Mouse (Mus musculus) neural tube, embryonic 10.5 days (tissue): Measurements from ENCODE around the gene Clpp.

ENCODE experiments used
- DNase-seq: peaks from one replicate; pipeline ENCODE4 v3.0.0-alpha.2; 2017; ENCODE audit warnings: low spot score; ENCODE audit errors: extremely low spot score

Gene Clpp

DNA sequence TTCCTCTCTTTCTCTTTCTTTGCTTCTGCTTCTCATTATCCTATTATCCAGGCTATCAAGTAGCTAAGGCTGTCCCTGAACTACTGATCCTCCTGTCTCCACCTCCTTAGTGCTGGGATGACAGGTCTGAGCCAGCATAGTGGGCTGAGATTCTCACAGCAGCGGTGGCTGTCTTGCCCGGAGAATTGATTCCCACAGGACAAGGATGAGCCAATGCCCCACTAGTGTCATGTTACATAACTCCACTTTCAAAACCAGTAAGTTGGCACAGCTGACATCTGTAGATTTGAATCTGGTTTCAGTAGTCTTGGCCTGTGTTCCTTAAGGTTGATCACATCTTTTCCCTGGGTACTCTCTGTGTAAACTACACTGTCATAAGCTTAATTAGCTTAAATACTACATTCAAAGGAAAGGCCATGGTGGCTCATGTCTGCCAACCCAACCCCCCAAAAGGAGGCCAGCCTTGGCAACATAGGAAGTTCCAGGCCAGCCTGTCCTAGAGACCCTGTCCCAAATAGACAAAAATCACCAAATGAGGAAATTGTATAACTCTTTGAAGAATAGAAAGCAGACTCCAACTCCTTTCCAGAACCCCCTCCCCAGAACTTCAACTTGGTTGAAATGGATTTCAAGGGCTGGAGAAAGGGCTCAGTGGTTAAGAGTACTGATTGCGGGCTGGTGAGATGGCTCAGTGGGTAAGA, 3.9 kb upstream of the Clpp start:
- no peak for DNase-seq

DNA sequence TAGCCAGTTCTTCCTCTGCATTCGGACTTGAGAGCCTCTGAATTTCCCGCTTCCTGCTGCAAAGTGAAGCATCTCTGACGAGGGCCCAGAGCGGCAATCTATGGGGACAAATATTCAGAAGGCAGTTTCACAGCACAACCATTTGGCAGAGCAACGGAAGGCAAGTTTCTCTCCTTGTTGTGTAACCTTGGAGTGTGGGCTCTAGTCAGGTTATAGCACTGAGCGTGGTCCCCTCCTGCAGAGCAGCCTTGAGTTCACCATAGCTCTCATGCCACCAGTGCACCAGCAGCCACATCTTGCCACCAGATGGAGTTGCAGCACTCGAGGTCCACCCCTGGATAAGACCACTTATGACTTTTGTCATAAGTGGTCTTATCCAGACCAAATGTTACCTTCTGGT, 1.7 kb upstream of the Clpp start:
- no peak for DNase-seq

DNA sequence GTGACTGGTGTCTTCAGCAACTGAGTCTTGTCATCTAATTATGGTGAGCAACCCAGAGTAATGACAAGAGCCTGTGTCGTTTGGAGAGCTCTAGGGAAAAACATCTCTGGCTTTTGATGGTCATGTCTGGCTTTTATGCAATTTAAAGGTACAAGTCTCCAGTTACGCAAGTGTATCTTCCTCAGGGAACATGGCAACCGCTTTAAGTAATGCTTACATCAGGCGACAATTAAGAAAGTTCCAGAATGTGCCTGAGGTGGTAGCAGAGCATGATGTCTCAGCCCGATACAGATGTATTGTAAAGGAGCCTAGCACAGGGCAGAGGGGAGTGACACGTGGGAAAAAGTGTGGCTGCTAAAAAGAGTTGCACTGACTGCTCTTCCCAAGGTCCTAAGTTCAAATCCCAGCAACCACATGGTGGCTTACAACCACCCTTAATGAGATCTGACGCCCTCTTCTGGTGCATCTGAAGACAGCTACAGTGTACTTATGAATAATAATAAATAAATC, 1.1 kb upstream of the Clpp start:
- DNase-seq, result no peak

DNA sequence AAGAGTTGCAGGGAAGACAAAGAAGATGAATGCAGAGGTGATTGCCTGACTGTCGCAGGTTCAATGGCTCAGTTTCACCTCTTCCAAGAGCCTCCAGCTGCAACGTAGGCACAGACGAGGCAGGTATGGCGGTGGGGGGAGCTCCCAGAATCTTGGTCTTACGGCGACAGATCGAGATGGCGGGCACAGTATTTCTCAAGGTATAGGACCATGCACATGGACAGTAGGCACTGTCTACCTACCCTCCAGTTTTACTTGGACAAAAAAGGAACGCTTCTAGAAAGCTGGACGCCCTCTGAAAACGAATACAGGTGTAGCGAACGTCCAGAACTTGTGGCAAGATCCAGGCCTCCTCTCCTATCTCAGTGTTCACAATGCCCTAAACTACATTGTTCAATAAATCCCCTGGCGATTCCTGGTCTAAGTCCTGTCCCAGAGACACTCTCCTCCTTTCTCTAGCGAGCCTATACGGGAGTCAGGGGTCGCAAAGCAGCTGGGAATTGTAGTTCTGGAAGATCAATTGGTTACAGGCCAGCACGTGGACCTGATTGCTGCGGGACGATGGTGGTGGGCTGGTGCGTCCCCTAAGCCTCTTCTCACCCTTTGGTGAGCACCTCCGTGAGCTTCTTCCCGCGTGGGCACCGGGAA, 514 bp upstream of the Clpp start:
- no peak for DNase-seq

DNA sequence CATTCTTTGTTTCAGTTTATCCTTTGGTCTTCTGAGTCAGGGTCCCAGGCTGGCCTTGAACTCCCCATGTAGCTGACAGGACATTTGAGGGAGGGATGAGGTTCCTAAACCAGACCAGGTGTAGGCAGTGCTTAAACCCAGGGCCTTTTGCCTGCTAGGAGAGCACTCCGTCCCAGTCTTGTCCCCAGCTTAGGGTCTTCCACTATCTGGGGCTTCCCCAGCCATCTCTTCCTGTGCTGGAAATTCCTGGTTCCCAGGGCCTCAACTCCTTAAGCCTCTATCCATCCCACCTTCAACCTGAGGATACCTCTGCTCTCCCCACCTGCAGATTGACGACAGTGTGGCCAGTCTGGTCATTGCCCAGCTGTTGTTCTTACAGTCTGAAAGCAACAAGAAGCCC, 861 bp downstream of the Clpp start:
- DNase-seq, result no peak

DNA sequence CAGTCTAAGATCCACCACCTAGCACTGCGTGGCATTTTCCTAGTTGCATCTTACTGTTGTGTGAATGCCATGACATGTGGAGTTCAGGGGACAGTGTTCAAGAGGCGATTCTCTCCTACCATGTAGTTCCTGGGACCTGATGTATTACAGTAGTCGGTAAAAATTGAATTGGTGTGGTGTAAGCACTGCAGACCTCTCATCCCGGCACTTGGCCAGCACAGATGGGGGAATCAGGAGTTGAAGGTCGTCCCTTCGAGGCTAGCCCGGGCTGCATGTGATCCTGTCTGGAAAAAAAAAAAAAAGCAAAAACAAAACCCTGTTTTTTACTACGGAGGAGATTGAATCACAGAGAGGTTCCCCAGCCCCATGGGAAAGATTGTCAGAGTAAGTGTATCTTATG, 4.9 kb downstream of the Clpp start:
- DNase-seq, result no peak

DNA sequence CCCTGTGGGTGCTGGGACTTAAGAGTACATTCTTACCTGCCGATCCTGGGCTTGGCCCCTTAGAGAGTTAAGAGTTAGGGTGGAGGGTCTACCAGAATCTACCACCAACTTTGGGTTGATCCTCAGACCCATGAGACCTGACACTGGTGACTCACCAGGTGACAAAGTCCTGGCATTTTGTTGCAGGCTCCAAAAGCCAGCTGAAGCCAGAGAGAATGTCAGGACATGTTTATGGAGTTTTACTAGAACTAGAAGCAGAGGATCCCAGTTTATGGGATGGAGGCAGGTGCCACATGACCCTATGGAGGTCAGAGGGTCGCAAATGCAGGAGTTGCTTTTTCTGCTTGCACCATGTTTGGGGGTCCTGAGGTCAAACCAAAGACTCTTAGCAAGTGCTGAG, 6.4 kb downstream of the Clpp start:
- DNase-seq, result no peak

DNA sequence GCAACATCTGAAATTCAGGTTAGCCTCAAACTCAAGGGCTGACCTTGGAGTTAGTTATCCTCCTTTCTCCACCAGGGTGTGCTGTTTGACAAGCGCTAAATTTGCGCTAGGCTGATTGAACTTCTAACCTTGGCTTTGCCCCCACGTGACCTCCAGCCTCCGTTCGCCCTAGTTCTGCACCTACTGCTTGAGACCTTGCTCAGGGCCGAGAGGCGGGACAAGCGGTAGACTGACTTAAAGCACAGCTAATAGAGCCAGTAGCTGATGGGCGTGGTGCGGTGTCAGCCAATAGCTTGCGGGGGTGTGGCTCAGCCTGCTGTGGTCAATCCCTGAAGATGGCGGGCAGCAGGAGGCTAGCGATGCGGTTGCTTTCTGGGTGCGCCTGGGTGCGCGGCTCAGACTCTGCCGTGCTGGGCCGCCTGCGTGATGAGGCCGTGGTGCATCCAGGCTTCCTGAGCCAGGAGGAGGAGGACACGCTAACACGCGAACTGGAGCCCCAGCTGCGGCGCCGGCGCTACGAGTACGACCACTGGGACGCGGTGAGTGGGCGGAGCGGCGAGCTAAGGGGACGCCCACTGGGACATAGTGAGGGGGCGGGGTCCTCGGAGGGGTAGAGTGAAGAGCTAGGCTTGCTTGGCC, 7.0 kb downstream of the Clpp start, which contains the start of gene Alkbh7:
Alkbh7 (plus strand) TSS at position 311 of the 639 bp plus-strand sequence.
- peak; percentile 93 for DNase-seq

DNA sequence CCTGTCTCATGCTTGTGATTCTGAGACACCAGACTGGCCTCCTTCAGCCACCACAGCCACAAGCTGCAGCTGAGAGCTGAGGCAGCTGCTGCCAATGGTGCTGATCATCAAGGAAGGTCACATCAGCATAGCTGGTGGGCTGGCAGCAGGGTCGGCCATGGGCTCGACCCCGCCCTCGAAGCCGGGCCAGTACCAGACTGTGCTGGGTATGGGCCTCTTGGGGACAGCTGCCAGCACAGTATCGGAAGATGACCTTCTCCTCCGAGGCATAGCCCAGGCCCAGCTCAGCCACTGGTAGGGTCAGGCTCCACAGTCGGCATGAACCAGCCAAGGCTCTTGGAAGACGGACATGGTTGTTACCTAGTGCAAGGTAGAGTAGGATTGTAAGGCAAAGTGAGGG, 9.3 kb downstream of the Clpp start:
- DNase-seq, result no peak

DNA sequence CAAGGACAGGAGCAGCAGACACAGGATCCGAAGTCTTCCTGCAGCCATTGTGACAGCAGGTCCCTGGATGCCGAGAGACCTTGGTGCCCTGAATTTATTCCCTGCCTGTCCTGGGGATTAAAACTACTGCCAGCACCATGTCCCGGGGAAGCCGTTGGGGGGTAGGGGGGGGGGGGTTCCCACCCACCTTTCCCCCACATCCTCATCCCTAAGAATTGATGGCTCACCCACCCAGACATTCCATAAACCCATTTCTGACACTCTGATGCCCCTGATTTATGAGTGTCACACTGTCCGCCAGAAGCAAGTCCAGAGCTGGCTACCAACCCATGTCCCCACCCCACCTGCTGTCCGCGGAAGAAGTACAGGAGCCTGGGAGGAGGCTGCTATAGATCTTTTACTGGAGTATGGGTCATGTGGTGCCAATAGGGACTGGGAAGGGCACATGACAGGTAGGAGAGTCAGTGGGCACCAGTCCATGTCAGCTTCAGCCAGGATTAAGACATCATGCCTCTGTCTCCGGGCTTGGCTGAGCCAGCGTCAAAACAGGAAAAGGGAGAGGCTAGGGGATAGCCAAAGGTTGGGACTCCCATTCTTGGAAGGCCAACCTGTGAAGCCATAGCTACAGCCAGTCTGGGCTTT, 10.0 kb downstream of the Clpp start, which contains the start of gene Pspn:
Pspn (minus strand) TSS at position 51 of the 642 bp plus-strand sequence.
- DNase-seq, result no peak

DNA sequence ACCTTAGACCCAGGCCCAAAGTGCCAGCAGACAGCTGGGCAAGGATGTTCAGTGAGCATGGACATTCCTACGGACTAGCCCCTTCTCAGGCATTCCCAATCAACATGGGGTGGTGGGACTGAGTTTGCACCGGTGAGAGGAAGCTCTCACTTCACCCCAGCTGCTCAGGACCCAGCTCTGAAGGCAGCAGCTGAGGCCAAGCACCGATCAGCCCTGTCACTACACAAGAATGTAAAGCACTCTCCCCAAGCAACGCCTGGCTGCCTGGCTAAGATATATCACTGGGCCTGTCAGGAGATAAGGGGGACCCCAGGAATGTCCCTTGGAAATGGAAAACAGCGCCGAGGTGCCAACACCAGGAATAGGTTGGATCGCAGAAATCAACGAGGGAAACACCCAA, 11.1 kb downstream of the Clpp start:
- DNase-seq, result no peak

DNA sequence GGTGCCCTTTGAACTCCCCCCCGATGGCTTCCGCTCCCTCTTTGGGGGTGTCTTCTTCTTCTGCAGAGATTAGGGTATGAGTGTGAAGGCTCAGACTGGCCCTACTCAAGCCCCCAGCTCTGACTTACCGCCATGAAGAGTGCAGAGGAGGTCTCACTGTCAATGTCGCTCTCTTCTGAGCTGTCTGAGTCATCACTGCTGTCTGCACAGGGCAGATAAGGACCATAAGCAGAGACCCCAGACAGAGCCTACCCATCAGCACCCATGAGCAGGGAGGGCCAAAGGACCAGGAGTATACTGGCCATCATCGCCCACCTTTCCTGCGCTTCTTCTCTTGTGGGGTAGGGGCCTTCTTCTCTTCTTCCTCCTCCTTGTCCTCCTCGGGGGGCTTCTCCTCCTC, 13.9 kb downstream of the Clpp start:
- no peak for DNase-seq

DNA sequence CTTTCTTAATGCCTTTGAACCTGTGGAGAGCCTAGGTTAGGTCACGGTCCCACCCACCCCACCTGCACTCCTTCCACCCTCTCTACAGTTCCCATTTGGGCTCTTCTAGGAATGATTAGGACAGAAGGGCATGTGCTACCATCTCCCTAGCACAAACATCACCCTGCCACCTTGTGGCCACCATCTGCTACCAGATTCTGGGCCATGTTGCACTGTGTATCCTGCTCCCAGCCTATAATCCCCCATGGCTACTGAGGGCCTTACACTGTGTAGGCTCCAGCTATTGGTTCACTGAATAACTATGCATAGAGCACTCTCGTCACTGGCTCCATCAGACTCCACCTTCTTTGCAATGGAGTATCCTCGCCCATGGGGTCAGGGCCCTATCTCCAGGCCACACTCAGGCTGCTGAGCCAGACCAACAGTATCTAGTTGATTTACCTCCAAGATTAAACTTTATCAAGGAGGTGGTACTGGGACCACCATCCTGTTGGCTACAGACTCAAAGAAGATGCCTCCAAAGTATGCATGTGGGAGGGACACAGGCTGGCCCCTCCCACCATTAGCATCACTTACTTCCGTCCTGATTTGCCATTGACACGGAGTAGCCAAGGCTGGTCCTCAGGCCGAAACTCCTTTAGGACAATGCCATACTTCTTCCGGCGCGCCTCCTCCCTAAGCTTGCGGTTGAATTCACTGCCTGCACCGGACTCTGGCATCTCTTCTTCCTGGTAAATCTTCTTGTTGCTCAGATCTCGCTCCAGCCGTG, 17.2 kb downstream of the Clpp start:
- no peak for DNase-seq

DNA sequence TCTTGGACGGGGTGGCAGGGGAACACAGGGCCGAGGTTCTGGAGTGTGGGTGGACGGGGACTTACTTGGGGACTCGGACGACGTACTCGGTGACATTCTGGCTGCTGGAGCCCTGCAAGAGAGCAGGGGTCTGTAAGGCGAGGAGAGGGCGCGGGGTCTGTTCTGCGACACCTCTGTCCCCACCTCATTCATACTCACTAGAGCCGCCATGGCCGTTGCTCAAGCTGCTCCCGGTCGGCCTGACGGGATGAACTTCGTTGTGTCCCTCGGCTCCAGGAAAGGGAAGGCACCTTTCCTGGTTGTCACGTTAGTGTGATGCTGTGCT, 20.8 kb downstream of the Clpp start:
- no peak for DNase-seq

DNA sequence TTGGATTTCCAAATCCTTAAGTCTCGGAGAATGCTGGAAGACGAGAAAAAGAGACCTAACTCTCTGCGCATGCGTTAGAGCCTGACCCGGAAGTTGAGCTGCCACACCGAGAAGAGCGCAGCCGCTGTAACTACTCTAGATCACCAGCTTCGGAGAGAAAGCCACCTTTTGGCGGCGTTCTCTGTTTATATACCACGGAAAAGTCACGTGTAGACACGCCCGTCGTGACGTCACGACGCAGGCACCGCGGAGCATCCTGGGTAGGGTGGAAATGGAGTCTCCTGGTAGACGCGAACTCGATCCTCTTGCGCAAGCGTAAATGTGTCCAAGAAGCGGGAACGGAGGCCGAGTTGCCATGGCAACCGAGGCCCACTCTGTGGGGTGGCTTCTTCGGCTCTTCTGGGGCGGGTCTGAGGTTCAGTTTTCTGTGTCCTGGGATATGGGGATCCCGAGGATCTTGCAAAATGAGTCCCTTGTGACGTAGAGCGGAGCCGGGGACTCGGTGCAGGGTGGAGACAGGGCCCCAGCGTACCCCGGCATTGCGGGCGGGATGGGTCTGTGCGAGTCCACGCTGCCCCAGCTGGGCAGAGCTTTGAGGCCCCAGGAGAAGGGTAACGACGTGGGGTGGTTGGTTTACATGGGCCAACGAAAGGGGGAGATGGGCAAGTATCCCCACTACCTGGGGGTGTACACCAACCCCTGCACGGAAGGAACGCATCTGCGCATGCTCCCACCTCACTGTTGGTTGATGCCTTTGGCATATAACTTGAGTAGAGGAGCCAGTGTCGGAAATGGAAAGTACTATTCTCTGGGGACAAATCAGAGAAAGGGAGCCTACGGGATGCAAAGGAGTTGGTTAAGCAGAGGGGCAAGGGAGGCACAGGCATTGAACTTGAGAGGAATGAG, 21.4 kb downstream of the Clpp start, which contains the start of the genes Gtf2f1 and Gm17949:
Gtf2f1 (minus strand) TSS at position 53 of the 906 bp plus-strand sequence.
Gm17949 (plus strand) TSS at position 234 of the 906 bp plus-strand sequence.
- peak; percentile 99 for DNase-seq

DNA sequence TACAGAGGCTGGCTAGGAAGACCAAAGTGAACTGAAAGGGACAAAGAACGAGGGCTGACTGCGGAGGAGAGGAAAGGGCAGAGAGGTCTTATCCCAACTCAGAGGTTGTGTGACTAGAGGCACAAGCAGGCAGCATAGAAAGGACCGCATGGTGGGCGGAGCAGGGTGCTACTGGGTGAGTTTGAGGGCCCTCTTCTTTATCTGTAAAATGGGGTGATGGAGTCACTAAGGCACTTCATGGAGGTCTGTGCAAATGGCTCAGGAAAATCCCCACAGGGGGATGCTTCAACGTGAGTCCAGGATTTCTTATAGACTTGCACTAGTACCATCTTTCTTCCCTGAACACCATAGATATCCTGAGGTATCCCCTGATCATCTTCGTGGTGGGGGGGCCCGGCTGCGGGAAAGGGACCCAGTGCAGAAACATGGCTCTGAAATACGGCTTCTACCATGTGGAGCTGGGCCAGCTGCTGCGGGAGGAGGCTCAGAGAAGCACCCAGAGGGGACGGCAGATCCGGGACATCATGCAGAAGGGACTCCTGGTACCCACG, 22.2 kb downstream of the Clpp start:
- no peak for DNase-seq

DNA sequence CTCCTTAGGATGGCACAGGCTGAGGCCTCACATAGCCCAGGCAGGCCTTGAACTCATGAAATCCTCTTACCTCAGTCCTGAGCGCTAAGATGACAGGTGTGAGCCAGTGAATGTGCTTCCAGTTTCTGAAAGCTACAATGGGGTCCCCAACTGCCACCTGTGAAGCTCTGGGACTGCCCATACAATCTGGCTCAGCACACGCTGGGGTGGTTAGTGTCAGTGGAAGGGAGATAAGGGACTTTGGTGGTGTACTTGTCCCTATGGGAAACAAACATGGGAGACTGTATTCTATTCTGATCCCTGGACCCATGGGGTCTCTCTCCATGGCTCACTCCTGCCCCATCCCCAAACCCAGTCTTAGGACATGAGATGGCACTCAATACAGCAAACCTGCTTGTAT, 29.6 kb downstream of the Clpp start:
- DNase-seq, result no peak

DNA sequence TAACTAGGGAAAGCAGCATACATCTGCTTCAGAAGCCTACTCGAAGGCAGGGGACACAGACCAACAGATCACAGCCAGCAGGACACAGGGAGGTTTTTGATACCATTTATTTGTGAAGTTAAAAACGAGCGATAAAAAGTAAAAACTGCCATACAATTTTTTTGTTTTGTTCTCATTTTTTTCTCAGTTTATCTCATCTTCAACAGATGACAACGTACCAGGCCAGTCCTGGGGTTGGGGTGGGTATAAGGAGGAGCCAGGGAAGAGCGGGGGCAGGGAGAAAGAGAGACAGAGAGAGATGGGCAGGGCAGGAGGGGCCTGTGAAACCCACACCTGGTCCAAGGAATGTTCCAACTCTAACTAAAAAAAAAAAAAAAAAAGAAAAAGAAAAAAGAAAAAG, 30.9 kb downstream of the Clpp start:
- DNase-seq, result no peak

DNA sequence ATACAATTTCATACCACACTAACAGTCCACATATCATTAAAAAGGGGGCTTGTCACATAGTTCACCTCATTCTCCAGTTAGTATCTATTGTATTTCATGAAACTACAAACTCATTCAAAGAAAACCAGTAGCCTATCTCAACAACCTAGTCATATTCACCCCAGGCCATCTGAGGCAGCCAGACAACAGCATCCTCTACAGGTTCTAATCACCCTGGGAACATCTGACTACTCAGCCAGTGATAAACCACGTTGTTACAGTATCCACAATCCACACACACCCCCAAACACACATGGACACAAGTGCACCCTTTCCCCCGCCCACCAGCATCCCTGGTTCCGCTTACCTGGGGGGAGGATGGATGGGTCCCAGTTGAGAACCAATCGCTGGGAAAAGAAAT, 37.4 kb downstream of the Clpp start:
- DNase-seq, result no peak

DNA sequence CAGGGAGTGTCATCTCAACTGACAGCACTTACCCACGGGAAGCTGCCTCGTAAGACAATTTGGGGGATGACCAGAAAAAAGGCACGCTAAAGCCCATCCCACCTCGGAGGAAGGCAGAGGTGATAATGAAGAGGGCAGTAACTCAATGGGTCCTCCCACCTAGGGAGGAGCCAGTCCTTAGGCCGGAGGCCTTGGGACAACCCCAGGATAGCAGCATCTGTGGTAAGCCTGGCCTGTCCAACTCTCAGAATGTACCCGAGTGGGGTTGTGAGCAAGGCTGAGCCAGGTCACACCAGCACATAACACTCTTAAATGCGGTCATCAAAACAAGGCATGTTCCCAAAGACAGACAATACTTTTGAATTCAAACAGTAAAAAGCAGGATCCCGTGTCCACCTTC, 39.6 kb downstream of the Clpp start:
- DNase-seq, result no peak
